Mouse (Mus musculus): Measurements from ENCODE around the gene Bmper. TPM values are rescaled to one million over a fixed set of nuclear protein-coding genes. Genes with fewer than 3 reads are reported as not detected.

Gene Bmper
- polyA plus RNA-seq, 1 experiment from 2014 or later: 21.0 TPM

- Histone ChIP-seq H3K9ac (replicated peaks; ENCODE audit: low read length) (no peak overlapping the region), H3K27ac (ENCODE audit: low read length) (no peak overlapping the region), H3K4me2 (replicated peaks; ENCODE audit: low read depth, low read length) (peak overlapping the region; percentile 47), H3K36me3 (ENCODE audit: insufficient read depth, low read length) (peaks cover 4% of the 10 kb centered on the region; the same call in 1 of the 2 replicates), H3K9me3 (ENCODE audit: low read length) (peaks cover 5% of the 10 kb centered on the region; the same call in 1 of the 2 replicates), H3K4me3 (ENCODE audit: low read length) (peak overlapping the region; percentile 23), H3K27me3 (ENCODE audit: insufficient read depth, low read length) (no peaks in the 10 kb centered on the region), H3K4me1 (ENCODE audit: insufficient read depth, low read length) (peaks cover 11% of the 10 kb centered on the region; the same call in 1 of the 2 replicates)
- 50% methylated on average over 37 of the region's 37 CpGs for WGBS
- no peak for ATAC-seq (ENCODE audit: low FRiP score, low TSS enrichment)
Observed at GRCm38 (mm10) chr9:23254237-23255214, 31.6 kb downstream of the Bmper start.

- no peak for ATAC-seq (ENCODE audit: low FRiP score, low TSS enrichment)
- peaks cover 11% of the 10 kb centered on the region; the same call in 1 of the 2 replicates for H3K4me1 ChIP-seq (ENCODE audit: insufficient read depth, low read length)
- no peak overlapping the region for H3K27ac ChIP-seq (ENCODE audit: low read length)
- H3K27me3 ChIP-seq (ENCODE audit: insufficient read depth, low read length): no peaks in the 10 kb centered on the region
- H3K4me3 ChIP-seq (ENCODE audit: low read length): no peak overlapping the region
- no peak overlapping the region for H3K9ac ChIP-seq (replicated peaks; ENCODE audit: low read length)
- 89% methylated on average over 2 of the region's 2 CpGs for WGBS
- H3K36me3 ChIP-seq (ENCODE audit: insufficient read depth, low read length): peaks cover 4% of the 10 kb centered on the region; the same call in 1 of the 2 replicates
- H3K4me2 ChIP-seq (replicated peaks; ENCODE audit: low read depth, low read length): no peak overlapping the region
- H3K9me3 ChIP-seq (ENCODE audit: low read length): peaks cover 5% of the 10 kb centered on the region; the same call in 1 of the 2 replicates
Observed at GRCm38 (mm10) chr9:23255841-23256240, 33.0 kb downstream of the Bmper start.

GRCm38 (mm10) chr9:23256576-23256975 lies 33.7 kb downstream of the Bmper start:
- Histone ChIP-seq H3K9ac (replicated peaks; ENCODE audit: low read length) (no peak overlapping the region), H3K9me3 (ENCODE audit: low read length) (peaks cover 5% of the 10 kb centered on the region; the same call in 1 of the 2 replicates), H3K4me2 (replicated peaks; ENCODE audit: low read depth, low read length) (no peak overlapping the region), H3K4me1 (ENCODE audit: insufficient read depth, low read length) (peaks cover 11% of the 10 kb centered on the region; the same call in 1 of the 2 replicates), H3K4me3 (ENCODE audit: low read length) (no peak overlapping the region), H3K27ac (ENCODE audit: low read length) (no peak overlapping the region), H3K36me3 (ENCODE audit: insufficient read depth, low read length) (peaks cover 4% of the 10 kb centered on the region; the same call in 1 of the 2 replicates), H3K27me3 (ENCODE audit: insufficient read depth, low read length) (no peaks in the 10 kb centered on the region)
- WGBS: 93% methylated on average over 2 of the region's 2 CpGs
- no peak for ATAC-seq (ENCODE audit: low FRiP score, low TSS enrichment)

- no peaks in the 10 kb centered on the region for H3K4me1 ChIP-seq (ENCODE audit: insufficient read depth, low read length)
- WGBS: 87% methylated on average over 3 of the region's 3 CpGs
Observed at GRCm38 (mm10) chr9:23261834-23262233, 39.0 kb downstream of the Bmper start.

GRCm38 (mm10) chr9:23262851-23263250 lies 40.0 kb downstream of the Bmper start:
- Histone ChIP-seq H3K4me3 (ENCODE audit: low read length) (no peak overlapping the region), H3K9ac (replicated peaks; ENCODE audit: low read length) (no peak overlapping the region), H3K4me1 (ENCODE audit: insufficient read depth, low read length) (no peaks in the 10 kb centered on the region), H3K27me3 (ENCODE audit: insufficient read depth, low read length) (no peaks in the 10 kb centered on the region), H3K36me3 (ENCODE audit: insufficient read depth, low read length) (peaks cover 4% of the 10 kb centered on the region; the same call in 1 of the 2 replicates), H3K9me3 (ENCODE audit: low read length) (peaks cover 5% of the 10 kb centered on the region; the same call in 1 of the 2 replicates), H3K4me2 (replicated peaks; ENCODE audit: low read depth, low read length) (no peak overlapping the region), H3K27ac (ENCODE audit: low read length) (no peak overlapping the region)
- WGBS: 82% methylated on average over 7 of the region's 7 CpGs
- ATAC-seq (ENCODE audit: low FRiP score, low TSS enrichment): no peak

More at GRCm38 (mm10) chr9:23261834-23262233, 39.0 kb downstream of the Bmper start:
- Histone ChIP-seq H3K9ac (replicated peaks; ENCODE audit: low read length) (no peak overlapping the region), H3K4me3 (ENCODE audit: low read length) (no peak overlapping the region), H3K9me3 (ENCODE audit: low read length) (peaks cover 5% of the 10 kb centered on the region; the same call in 1 of the 2 replicates), H3K27ac (ENCODE audit: low read length) (no peak overlapping the region), H3K27me3 (ENCODE audit: insufficient read depth, low read length) (no peaks in the 10 kb centered on the region), H3K36me3 (ENCODE audit: insufficient read depth, low read length) (peaks cover 4% of the 10 kb centered on the region; the same call in 1 of the 2 replicates), H3K4me2 (replicated peaks; ENCODE audit: low read depth, low read length) (no peak overlapping the region)
- no peak for ATAC-seq (ENCODE audit: low FRiP score, low TSS enrichment)

GRCm38 (mm10) chr9:23264471-23264870 lies 41.6 kb downstream of the Bmper start:
- WGBS: 85% methylated on average over 4 of the region's 4 CpGs
- ATAC-seq (ENCODE audit: low FRiP score, low TSS enrichment): no peak
- H3K4me3 ChIP-seq (ENCODE audit: low read length): no peak overlapping the region

GRCm38 (mm10) chr9:23268609-23269008 lies 45.7 kb downstream of the Bmper start:
- Histone ChIP-seq H3K9ac (replicated peaks; ENCODE audit: low read length) (no peak overlapping the region), H3K27ac (ENCODE audit: low read length) (peak overlapping the region; percentile 16; the same call in 1 of the 2 replicates), H3K27me3 (ENCODE audit: insufficient read depth, low read length) (no peaks in the 10 kb centered on the region), H3K9me3 (ENCODE audit: low read length) (no peaks in the 10 kb centered on the region), H3K4me1 (ENCODE audit: insufficient read depth, low read length) (no peaks in the 10 kb centered on the region), H3K4me2 (replicated peaks; ENCODE audit: low read depth, low read length) (no peak overlapping the region), H3K36me3 (ENCODE audit: insufficient read depth, low read length) (no peaks in the 10 kb centered on the region), H3K4me3 (ENCODE audit: low read length) (no peak overlapping the region)
- WGBS: 32% methylated on average over 7 of the region's 7 CpGs
- peak; percentile 76 for ATAC-seq (ENCODE audit: low FRiP score, low TSS enrichment)

More at GRCm38 (mm10) chr9:23264471-23264870, 41.6 kb downstream of the Bmper start:
- no peaks in the 10 kb centered on the region for H3K9me3 ChIP-seq (ENCODE audit: low read length)
- no peak overlapping the region for H3K27ac ChIP-seq (ENCODE audit: low read length)
- H3K4me2 ChIP-seq (replicated peaks; ENCODE audit: low read depth, low read length): no peak overlapping the region
- H3K9ac ChIP-seq (replicated peaks; ENCODE audit: low read length): no peak overlapping the region
- H3K4me1 ChIP-seq (ENCODE audit: insufficient read depth, low read length): no peaks in the 10 kb centered on the region
- H3K27me3 ChIP-seq (ENCODE audit: insufficient read depth, low read length): no peaks in the 10 kb centered on the region
- H3K36me3 ChIP-seq (ENCODE audit: insufficient read depth, low read length): no peaks in the 10 kb centered on the region

GRCm38 (mm10) chr9:23269087-23269486 lies 46.2 kb downstream of the Bmper start:
- Histone ChIP-seq H3K9me3 (ENCODE audit: low read length) (no peaks in the 10 kb centered on the region), H3K4me3 (ENCODE audit: low read length) (no peak overlapping the region), H3K36me3 (ENCODE audit: insufficient read depth, low read length) (no peaks in the 10 kb centered on the region), H3K27ac (ENCODE audit: low read length) (no peak overlapping the region), H3K4me1 (ENCODE audit: insufficient read depth, low read length) (no peaks in the 10 kb centered on the region), H3K4me2 (replicated peaks; ENCODE audit: low read depth, low read length) (no peak overlapping the region), H3K9ac (replicated peaks; ENCODE audit: low read length) (no peak overlapping the region), H3K27me3 (ENCODE audit: insufficient read depth, low read length) (no peaks in the 10 kb centered on the region)
- ATAC-seq (ENCODE audit: low FRiP score, low TSS enrichment): 0 out of 2 replicates have a peak, but pooled peaks have one; percentile 6
- WGBS: 42% methylated on average over 2 of the region's 2 CpGs

GRCm38 (mm10) chr9:23276244-23276643 lies 53.4 kb downstream of the Bmper start:
- H3K4me2 ChIP-seq (replicated peaks; ENCODE audit: low read depth, low read length): no peak overlapping the region
- H3K4me1 ChIP-seq (ENCODE audit: insufficient read depth, low read length): no peaks in the 10 kb centered on the region
- H3K9ac ChIP-seq (replicated peaks; ENCODE audit: low read length): no peak overlapping the region
- WGBS: 75% methylated on average over 4 of the region's 4 CpGs
- ATAC-seq (ENCODE audit: low FRiP score, low TSS enrichment): no peak
- no peaks in the 10 kb centered on the region for H3K9me3 ChIP-seq (ENCODE audit: low read length)
- no peak overlapping the region for H3K4me3 ChIP-seq (ENCODE audit: low read length)
- no peaks in the 10 kb centered on the region for H3K36me3 ChIP-seq (ENCODE audit: insufficient read depth, low read length)
- H3K27ac ChIP-seq (ENCODE audit: low read length): no peak overlapping the region
- no peaks in the 10 kb centered on the region for H3K27me3 ChIP-seq (ENCODE audit: insufficient read depth, low read length)

All from kidney, embryonic 16.5 days (tissue).